Mouse (Mus musculus) lung, adult 2 months (tissue): ENCODE data around the gene Cbx5. TPM values are rescaled to one million over a fixed set of nuclear protein-coding genes. Genes with fewer than 3 reads are reported as not detected.
"Not testable (repeated sequence)": the region's sequence is repeated elsewhere in the genome, so short reads cannot be mapped to it uniquely, and the experiment has no call there.

Source experiments
- DNase-seq: peaks from one replicate; pipeline ENCODE4 v3.0.0; 2022
- H3K4me1 ChIP-seq: fragments of 200-500 bp; 2 replicates; pipeline ENCODE4 v1.6.1; 2011; ENCODE audit warnings: low read length; ENCODE audit not compliant: control insufficient read depth, insufficient read depth
- H3K4me3 ChIP-seq: fragments of 200-500 bp; replicated peaks from 2 replicates; pipeline ENCODE3; 2011; ENCODE audit warnings: low read depth, mild to moderate bottlenecking, control low read depth, low read length; ENCODE audit errors: extremely low read depth
- CTCF ChIP-seq: fragments of 200-500 bp; IDR thresholded peaks from 2 replicates; pipeline ENCODE4 v1.5.1; 2011; ENCODE audit warnings: mild to moderate bottlenecking, low read length, control low read depth; ENCODE audit not compliant: insufficient read depth
- POLR2A ChIP-seq: fragments of 200-500 bp; IDR thresholded peaks from 2 replicates; pipeline ENCODE4 v1.6.1; 2011; ENCODE audit warnings: low read depth, mild to moderate bottlenecking, control low read depth, low read length, borderline replicate concordance; ENCODE audit errors: extremely low read depth
- WGBS: fragments of 180-500 bp; shearing (Covaris S2); methylation state at CpG from one replicate; pipeline ENCODE4 v1.1.7; 2018; 5-methylcytosine and 5-hydroxymethylcytosine counted together
- polyA plus RNA-seq: library from polyadenylated mRNA; depleted of rRNA; stranded (reverse); fragments of >200 nt; gene quantifications from 2 replicates; pipeline ENCODE4 v1.2.3, GENCODE M21; 2012; rRNA removed

The Cbx5 gene
- 12.2 and 20.0 TPM in 2 replicates for polyA plus RNA-seq

GRCm38 (mm10) chr15:103239685-103240159 lies at the start of gene Cbx5:
TSS of gene Cbx5 (minus strand) at chr15:103239816.
- peak; percentile 95 for DNase-seq
- TF ChIP-seq POLR2A (peak; percentile 90; the same call in 1 of the 2 replicates), CTCF (no peak)
- H3K4me3 ChIP-seq: peak within 1 kb of the TSS; percentile 78
- H3K4me1 ChIP-seq: no peaks in the 10 kb centered on the region
- under 1% methylated on average over 39 of the region's 39 CpGs for WGBS

GRCm38 (mm10) chr15:103285778-103286417 lies 46.3 kb upstream of the Cbx5 start:
- no peak overlapping the region for H3K4me3 ChIP-seq
- DNase-seq: no peak
- TF ChIP-seq POLR2A: no peak
- TF ChIP-seq CTCF: no peak
- H3K4me1 ChIP-seq: peaks cover 8% of the 10 kb centered on the region
- 28% methylated on average over 1 of the region's 1 CpGs for WGBS

GRCm38 (mm10) chr15:103284647-103285046 lies 45.0 kb upstream of the Cbx5 start:
- WGBS: 41% methylated on average over 2 of the region's 2 CpGs
- no peak for DNase-seq
- H3K4me3 ChIP-seq: no peak overlapping the region
- peaks cover 8% of the 10 kb centered on the region for H3K4me1 ChIP-seq
- TF ChIP-seq CTCF (peak; percentile 29; the same call in 1 of the 2 replicates), POLR2A (no peak)

- TF ChIP-seq CTCF (peak; percentile 70), POLR2A (no peak)
- WGBS: 67% methylated on average over 3 of the region's 3 CpGs
- Histone ChIP-seq H3K4me1 (peaks cover 8% of the 10 kb centered on the region), H3K4me3 (no peak overlapping the region)
- DNase-seq: peak; percentile 52
These were observed 44.5 kb upstream of the Cbx5 start for GRCm38 (mm10) chr15:103284066-103284465.

- DNase-seq: no peak
- TF ChIP-seq POLR2A (no peak), CTCF (no peak)
- Histone ChIP-seq H3K4me1 (peaks cover 8% of the 10 kb centered on the region), H3K4me3 (no peak overlapping the region)
- 85% methylated on average over 3 of the region's 3 CpGs for WGBS
These were observed 42.0 kb upstream of the Cbx5 start for GRCm38 (mm10) chr15:103281465-103282205.

GRCm38 (mm10) chr15:103280817-103281464 lies 41.3 kb upstream of the Cbx5 start:
- WGBS: 50% methylated on average over 3 of the region's 3 CpGs

GRCm38 (mm10) chr15:103279750-103280149 lies 40.1 kb upstream of the Cbx5 start:
- no peak for DNase-seq
- TF ChIP-seq POLR2A (no peak), CTCF (no peak)
- Histone ChIP-seq H3K4me3 (no peak overlapping the region), H3K4me1 (no peaks in the 10 kb centered on the region; the same call in 1 of the 2 replicates)
- 49% methylated on average over 3 of the region's 3 CpGs for WGBS

More at GRCm38 (mm10) chr15:103280817-103281464, 41.3 kb upstream of the Cbx5 start:
- no peak overlapping the region for H3K4me3 ChIP-seq
- DNase-seq: no peak
- peaks cover 3% of the 10 kb centered on the region for H3K4me1 ChIP-seq
- TF ChIP-seq CTCF (peak; percentile 71), POLR2A (no peak)

- 72% methylated on average over 7 of the region's 7 CpGs for WGBS
- TF ChIP-seq CTCF: no peak
- Histone ChIP-seq H3K4me3 (no peak overlapping the region), H3K4me1 (peaks cover 10% of the 10 kb centered on the region)
- DNase-seq: no peak
These were observed 38.3 kb upstream of the Cbx5 start for GRCm38 (mm10) chr15:103277949-103278348.

GRCm38 (mm10) chr15:103275943-103276342 lies 36.3 kb upstream of the Cbx5 start:
- not testable (repeated sequence) for DNase-seq, H3K4me3 ChIP-seq
- WGBS: 89% methylated on average over 3 of the region's 3 CpGs
- H3K4me1 ChIP-seq: peaks cover 10% of the 10 kb centered on the region
